Mouse (Mus musculus): Measurements from ENCODE around the gene Rpl18.
A peak's percentile ranks its signal among the peaks of the same experiment; 100 is the strongest.

The Rpl18 gene

GRCm38 (mm10) chr7:45730727-45731431, 15.6 kb downstream of the Rpl18 start:
- DNase-seq (ENCODE audit: low read depth, low spot score): peak; percentile 32

- DNase-seq (ENCODE audit: low read depth, low spot score): peak; percentile 90
Observed at GRCm38 (mm10) chr7:45733477-45733876, 18.2 kb downstream of the Rpl18 start.

DNA sequence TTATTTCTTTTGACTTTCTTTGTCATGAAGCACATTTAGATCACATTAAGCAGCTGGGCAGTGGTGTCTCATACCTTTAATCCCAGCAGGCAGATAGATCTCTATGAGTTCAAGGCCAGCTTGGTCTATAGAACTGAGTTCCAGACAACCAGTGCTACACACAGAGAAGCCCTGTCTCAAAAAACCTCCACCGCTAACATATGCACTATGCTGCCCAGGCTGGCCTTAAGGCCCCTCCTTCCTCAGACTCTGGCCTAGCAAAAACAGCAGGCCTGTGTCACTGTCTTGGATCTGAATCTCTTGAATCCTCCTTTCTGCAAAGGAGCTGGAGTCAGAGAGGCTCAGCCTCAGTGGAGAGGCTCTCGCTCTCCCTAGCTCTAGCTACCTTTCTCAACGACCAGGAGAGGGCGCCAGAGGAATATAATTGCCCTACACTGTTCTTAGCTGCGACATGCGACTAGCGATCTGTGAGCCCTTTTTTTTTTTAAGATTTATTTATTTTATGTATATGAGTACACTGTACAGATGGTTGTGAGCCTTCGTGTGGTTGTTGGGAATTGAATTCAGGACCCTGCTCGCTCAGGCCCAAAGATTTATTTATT, 24.0 kb downstream of the Rpl18 start:
- DNase-seq (ENCODE audit: low read depth, low spot score): peak; percentile 90

GRCm38 (mm10) chr7:45739820-45740219, 24.6 kb downstream of the Rpl18 start:
- DNase-seq (ENCODE audit: low read depth, low spot score): peak; percentile 42

DNA sequence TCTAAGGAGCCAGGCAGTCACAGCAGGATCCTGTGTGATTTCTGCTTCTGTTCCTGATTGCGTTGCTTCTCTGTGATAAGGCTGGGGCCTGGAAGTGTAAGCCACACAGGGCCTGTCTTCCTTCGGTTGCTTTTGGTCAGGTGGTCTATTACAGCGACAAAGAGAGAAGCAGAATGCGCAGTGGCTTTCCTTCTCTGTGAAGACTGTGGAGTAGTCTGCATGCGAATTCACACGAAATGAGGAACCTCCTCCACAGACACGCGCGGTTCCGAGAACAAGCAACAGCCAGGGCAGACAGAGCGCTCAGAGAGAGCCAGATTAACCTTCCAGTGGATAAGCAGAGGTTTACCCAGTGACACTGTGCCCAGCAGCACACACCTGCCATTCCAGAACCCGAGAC, 26.1 kb downstream of the Rpl18 start:
- no peak for DNase-seq (ENCODE audit: low read depth, low spot score)

DNA sequence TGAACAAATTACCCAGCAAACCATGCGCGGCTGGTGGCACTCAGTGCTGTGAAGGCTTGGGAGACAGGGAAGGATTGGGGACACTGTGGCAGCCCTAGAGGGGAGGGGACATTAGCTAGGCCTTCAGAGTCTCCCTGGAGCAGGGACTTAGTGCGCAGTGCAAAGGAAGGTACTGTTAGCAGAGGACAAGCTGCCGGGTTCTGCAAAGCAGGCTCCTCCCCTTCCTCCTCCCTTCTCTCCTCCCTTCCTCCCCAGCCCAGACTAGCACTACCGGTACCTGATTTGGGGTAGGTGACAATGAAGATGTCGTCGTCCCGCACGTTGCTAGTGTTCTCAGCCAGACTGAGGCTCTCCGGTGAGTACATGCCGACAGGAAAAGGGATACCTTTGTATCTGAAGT, 26.5 kb downstream of the Rpl18 start:
- peak; percentile 86 for DNase-seq (ENCODE audit: low read depth, low spot score)

GRCm38 (mm10) chr7:45742338-45742737, 27.1 kb downstream of the Rpl18 start:
- peak; percentile 89 for DNase-seq (ENCODE audit: low read depth, low spot score)

GRCm38 (mm10) chr7:45744387-45744786, 29.1 kb downstream of the Rpl18 start:
- peak; percentile 66 for DNase-seq (ENCODE audit: low read depth, low spot score)

DNA sequence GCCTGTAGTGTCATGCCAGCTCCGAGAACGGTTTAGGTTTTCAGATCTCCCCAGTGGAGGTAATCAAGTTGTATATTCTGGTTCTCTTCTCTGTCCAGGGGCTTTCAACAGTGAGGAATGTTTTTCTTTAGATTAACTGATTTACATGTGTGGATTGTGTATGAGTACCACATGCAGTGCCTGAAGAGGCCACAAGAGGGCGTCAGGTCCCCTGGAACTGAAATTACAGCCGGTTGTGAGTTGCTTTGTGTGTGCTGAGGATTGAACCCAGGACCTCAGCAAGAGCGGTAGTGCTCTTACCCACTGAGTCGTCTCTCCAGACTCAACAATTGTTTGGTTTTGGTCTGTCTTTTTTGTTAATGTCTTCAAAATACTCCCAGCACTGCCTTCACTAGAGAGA, 31.3 kb downstream of the Rpl18 start:
- DNase-seq (ENCODE audit: low read depth, low spot score): no peak

- no peak for DNase-seq (ENCODE audit: low read depth, low spot score)
Observed at GRCm38 (mm10) chr7:45747450-45747849, 32.2 kb downstream of the Rpl18 start.

DNA sequence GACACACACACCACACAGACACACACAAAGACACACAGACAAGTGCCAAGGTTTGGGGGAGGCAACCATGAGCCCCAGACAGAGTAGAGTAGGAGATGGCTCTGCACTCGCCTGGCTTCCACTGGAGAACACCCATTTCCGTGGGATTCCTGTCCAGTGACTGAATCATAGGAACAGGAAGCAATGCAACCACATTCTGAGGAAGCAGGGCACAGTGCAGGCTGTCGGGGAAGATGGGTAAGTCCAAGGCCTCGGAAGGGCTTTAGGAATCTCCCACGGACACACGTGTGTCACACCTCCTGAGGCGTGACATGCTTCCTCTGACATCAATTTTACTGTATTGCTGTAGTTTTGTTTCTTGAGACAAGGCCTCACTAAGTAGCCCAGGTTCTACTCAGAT, 32.9 kb downstream of the Rpl18 start:
- DNase-seq (ENCODE audit: low read depth, low spot score): no peak

DNA sequence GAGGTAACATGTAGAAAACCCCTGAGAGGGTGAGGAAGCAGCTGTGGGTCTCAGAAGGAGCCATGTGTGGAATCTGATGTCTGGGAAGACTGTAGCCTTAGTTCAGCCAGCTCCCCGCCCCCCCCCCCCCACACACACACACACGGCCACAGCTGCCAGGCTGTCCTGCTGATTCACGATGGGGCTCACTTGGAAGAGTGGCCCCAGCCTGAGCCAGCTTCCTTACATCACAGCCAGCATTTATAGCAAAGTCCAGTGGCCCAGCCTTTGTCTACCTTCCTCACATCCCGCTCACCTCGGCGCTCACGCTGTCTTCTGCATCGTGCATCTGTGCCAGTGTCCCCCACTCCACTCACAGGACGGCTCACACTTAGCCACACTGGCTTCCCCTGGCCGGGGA, 34.1 kb downstream of the Rpl18 start:
- no peak for DNase-seq (ENCODE audit: low read depth, low spot score)

DNA sequence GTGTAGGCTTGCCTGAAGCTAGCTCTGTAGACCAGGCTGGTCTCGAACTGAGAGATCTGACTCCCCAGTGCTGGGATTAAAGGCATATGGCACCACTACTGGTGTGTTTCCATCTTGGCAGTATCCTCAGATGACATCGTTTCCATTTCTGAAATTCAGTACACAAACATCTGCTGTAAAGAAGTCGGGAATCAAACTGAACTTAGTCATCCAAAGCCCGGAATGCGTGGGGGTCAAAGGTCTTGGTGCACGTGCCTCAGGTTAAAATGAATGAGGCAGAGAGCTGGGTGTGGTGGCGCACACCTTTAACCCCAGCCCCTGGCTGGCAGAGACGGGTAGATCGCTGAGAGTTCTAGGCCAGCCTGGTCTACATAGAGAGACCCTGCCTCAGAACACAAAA, 34.9 kb downstream of the Rpl18 start:
- DNase-seq (ENCODE audit: low read depth, low spot score): no peak

DNA sequence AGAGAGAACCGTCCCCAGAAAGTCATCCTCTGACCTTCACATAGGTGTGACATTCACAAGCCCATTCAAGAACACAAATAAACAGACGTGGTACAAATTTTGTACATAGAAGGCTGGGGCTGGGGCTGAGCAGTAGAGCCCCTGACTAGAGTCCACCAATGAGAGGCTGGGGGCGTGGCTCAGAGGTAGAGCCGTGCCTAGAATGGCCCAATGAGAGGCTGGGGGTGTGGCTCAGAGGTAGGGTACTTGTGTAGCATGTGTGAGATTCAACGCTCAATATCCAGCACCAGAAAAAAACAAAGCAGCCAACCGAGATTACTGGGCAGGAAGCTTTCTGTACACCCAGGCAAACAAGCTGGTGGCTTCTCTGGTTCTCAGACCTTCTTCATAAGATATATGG, 40.4 kb downstream of the Rpl18 start:
- no peak for DNase-seq (ENCODE audit: low read depth, low spot score)

GRCm38 (mm10) chr7:45759400-45759799, 44.1 kb downstream of the Rpl18 start:
- no peak for DNase-seq (ENCODE audit: low read depth, low spot score)

DNA sequence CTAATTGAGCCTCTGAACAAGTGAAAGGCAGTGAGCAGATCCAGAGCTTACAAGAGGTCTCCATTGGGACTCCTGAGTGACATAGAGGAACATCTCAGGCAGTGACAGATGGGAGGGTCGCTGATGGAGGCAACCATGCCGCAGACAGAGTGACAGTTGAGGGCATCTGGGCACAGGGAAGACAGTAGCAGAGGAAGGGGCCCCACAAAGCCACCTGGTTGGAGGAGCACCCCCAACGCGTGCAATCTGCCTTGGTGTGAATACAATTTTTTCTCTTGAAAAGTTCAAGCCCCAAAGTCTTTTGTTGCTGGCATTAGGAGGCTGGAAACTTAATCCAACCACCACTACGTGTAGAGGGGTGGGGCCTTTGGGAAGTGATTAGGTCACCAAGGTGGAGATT, 44.9 kb downstream of the Rpl18 start:
- DNase-seq (ENCODE audit: low read depth, low spot score): no peak

DNA sequence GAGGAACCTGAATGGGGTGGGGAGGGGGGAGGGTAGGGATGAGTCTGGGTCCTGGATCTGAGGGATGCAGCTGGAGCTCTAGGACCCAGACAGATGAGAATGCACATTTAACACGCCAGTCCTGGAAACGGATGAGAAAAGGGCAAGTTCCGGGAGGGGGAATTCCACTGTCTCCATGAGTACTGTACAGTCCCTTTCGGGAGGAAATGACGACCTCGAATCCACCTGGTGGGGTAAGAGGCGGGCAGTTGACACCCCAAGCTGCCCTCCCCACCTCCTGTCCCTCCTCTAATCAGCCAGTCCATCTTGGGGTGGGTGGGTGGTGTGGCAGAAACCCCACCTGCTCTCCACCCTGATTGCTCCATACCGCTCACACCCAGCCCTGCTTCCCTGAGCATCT, 50.7 kb downstream of the Rpl18 start:
- peak; percentile 29 for DNase-seq (ENCODE audit: low read depth, low spot score)

GRCm38 (mm10) chr7:45766764-45767163, 51.5 kb downstream of the Rpl18 start:
- no peak for DNase-seq (ENCODE audit: low read depth, low spot score)

GRCm38 (mm10) chr7:45767500-45767899, 52.2 kb downstream of the Rpl18 start:
- no peak for DNase-seq (ENCODE audit: low read depth, low spot score)

Data from CD4-positive helper T cell, adult 2 months (primary cell).